Mouse (Mus musculus): ENCODE measurements around the gene 9930021J03Rik.

Gene 9930021J03Rik

DNA sequence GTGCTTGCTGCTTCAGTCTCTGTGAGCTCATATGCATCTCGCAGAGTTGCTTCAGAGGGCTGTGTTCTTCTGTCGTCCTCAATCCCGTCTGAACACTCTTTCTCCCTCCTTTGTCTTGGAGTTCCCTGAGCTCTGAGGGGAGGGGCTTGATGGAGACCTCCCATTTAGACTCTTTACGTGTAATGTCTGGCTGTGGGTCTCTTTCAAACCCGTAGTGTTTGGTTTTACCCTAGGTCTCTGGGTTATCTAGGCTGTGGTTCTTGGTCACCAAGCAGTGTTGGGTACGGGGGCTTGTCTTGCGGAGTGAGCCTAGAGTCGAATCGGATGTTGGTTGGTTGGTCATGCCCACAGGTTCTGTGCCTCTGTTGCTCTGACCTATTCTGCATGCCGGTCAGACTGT lies 110.7 kb downstream of the 9930021J03Rik start:
- DNase-seq (ENCODE audit: low spot score) = no peak

- DNase-seq (ENCODE audit: low spot score) = peak; percentile 82
These were observed 121.8 kb downstream of the 9930021J03Rik start for GRCm38 (mm10) chr19:29683844-29684540.

DNA sequence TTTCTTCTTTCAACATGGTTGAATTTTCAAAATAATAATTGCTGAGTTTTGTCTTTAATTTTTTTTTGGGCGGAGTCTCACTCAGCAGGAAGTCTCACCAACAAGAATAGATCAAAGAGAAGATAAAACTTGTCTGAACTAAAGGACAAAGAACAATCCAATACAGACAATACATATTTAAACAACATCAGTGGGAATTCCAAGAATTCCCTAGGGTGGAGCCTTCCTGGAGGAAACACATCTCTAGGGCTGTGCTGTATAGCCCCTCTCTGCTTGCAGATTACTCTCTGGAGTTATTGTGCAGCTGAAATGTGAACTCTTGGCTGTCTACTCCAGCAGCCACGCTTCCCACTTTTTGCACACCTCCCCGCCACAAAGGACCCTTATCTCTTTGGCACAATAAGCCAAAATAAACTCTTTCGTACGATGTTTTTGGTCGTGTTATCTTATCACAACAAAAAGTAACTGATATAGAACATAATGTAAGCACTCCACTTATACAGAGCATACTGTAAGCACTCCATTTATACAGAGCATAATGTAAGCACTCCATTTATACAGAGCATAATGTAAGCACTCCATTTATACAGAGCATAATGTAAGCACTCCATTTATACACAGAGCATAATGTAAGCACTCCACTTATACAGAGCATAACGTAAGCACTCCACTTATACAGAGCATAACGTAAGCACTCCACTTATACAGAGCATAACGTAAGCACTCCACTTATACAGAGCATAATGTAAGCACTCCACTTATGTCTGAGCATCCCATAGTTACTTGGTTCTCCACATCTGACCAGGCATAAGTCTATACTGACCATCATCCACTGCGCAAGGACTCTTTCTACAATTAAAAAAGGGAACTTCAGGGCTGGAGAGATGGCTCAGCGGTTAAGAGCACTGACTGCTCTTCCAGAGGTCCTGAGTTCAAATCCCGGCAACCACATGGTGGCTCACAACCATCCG lies 125.3 kb downstream of the 9930021J03Rik start:
- no peak for DNase-seq (ENCODE audit: low spot score)

DNA sequence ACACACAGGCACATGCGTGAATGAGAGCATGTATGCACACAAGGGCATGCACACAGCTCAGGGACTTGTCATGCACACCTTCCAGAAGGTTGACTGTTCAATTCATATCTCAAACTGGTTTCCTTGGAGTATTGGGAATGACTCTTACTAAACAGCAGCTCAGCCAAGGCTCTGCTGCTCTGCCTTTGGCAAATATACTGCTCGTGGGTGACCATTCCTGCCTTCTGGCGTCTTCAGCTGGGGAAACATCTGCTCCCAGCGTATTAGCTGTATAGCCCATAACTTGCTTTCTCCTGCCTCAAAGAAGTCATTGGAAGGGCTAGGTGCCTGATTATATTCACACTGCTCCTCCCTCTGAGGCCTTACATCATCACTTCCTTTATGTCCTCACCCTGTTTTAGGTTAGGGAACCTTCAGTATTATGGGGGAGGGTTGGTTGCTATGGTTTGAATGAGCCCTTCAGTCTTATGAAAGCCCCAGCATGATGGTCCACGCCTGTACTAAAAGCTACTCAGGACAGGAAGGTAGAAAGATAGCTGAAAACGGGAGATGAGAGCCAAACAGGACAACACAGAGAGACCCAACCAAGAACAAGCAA lies 127.5 kb downstream of the 9930021J03Rik start:
- no peak for DNase-seq (ENCODE audit: low spot score)

- peak; percentile 25 for DNase-seq (ENCODE audit: low spot score)
These were observed 129.2 kb downstream of the 9930021J03Rik start for GRCm38 (mm10) chr19:29676479-29677193.

DNA sequence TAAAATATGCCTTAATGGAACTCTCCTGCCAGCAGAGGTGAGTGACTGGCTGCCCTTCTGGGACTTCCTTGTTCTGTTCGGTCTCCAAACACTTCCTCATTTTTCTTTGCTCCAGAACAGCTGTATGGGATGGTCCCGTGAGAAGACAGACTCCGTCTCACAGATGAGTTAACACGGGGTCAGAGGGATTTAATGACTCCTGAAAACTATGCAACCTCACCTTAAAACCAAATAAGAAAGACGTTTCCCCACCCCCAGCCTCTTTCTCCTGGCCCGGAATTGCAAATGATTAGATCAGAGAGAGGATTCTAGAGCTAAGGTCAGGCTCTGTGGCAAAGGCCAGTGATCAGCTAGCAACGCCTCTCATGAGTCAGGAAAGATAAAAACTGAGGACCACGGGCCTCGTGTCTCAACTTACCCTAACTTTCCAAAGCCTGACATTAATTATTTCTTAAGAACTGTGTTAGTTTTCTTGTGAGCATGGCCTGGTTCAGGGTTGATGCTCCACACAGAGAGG lies 130.2 kb downstream of the 9930021J03Rik start:
- peak; percentile 58 for DNase-seq (ENCODE audit: low spot score)

GRCm38 (mm10) chr19:29674946-29675345 lies 130.8 kb downstream of the 9930021J03Rik start:
- no peak for DNase-seq (ENCODE audit: low spot score)

DNA sequence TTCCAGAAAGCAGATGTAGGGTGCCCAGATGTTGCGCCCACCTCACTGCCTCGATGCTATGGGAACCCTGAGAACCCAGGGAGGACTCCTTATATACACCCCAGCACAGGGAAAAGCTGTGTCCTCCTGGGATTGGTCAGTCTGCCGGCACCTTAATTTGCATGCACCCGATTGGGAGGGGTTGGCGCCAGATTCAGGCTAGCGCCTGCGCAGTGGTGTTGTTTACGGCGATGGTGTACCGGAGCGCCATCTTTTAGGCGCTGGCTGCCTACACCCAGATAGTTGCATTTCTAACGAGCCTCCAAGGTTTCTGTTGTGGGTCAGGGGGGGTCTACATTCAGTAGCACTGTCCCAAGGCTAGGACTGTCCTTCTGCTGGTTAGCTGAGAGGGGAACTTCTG lies 133.1 kb downstream of the 9930021J03Rik start:
- no peak for DNase-seq (ENCODE audit: low spot score)

- DNase-seq (ENCODE audit: low spot score) = no peak
These were observed 134.6 kb downstream of the 9930021J03Rik start for GRCm38 (mm10) chr19:29671160-29671559.

GRCm38 (mm10) chr19:29670247-29670646 lies 135.5 kb downstream of the 9930021J03Rik start:
- no peak for DNase-seq (ENCODE audit: low spot score)

GRCm38 (mm10) chr19:29668135-29668534 lies 137.7 kb downstream of the 9930021J03Rik start:
- DNase-seq (ENCODE audit: low spot score) = no peak

DNA sequence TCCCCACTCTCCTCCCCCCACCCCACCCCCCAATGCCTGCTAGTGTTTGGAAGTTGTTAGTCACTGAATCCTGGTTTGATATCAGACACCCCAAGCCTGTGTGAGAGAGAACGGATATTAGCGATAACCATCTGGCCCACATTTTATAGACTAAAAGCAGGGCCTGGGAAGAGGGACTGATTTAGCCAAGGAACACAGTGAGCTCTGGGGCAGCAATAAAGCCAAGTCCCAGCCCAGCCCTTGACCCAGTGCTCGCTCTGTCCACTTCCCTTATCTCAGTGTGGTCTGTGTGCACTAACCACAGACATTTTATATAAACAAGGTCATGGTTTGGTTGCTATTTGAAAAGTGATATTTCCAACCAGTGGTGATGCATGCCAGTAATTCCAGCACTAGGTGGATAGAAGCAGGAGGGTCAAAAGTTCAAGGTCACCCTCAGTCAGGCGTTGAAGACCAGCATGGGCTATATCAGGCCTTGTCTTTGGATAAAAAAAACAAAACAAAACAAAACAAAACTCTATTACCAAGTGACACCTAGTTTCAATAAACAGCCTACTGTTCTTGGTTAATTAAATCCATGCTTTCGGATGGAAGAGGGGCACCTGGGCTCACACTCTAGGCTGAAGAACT lies 138.7 kb downstream of the 9930021J03Rik start:
- DNase-seq (ENCODE audit: low spot score) = peak; percentile 67

GRCm38 (mm10) chr19:29666164-29666563 lies 139.6 kb downstream of the 9930021J03Rik start:
- no peak for DNase-seq (ENCODE audit: low spot score)

- DNase-seq (ENCODE audit: low spot score) = no peak
These were observed 140.9 kb downstream of the 9930021J03Rik start for GRCm38 (mm10) chr19:29664934-29665333.
